Mouse (Mus musculus) neural tube, embryonic 12.5 days (tissue): Measurements from ENCODE around the gene Gm21915. TPM values are rescaled to one million over a fixed set of nuclear protein-coding genes. Genes with fewer than 3 reads are reported as not detected.

Experiments used
- ATAC-seq: fragments of 200-750 bp; cut with Nextera tagmentation; 2 replicates; pipeline ENCODE4 v1.8.0; 2017; ENCODE audit warnings: low read depth, mild to moderate bottlenecking, moderate TSS enrichment, moderate library complexity; ENCODE audit not compliant: low FRiP score
- H3K27ac ChIP-seq: fragments of 300-500 bp; sonication (generic); 2 replicates; pipeline ENCODE4 v1.5.1; 2016
- H3K27me3 ChIP-seq: fragments of 300-500 bp; sonication (generic); replicated peaks from 2 replicates; pipeline ENCODE4 v1.6.1; 2016; ENCODE audit warnings: mild to moderate bottlenecking
- H3K36me3 ChIP-seq: fragments of 300-500 bp; sonication (generic); 2 replicates; pipeline ENCODE4 v1.6.1; 2016; ENCODE audit warnings: mild to moderate bottlenecking
- H3K4me1 ChIP-seq: fragments of 300-500 bp; sonication (generic); 2 replicates; pipeline ENCODE4 v1.6.1; 2016
- H3K4me2 ChIP-seq: fragments of 300-500 bp; sonication (generic); replicated peaks from 2 replicates; pipeline ENCODE4 v1.6.1; 2016; ENCODE audit warnings: mild to moderate bottlenecking
- H3K4me3 ChIP-seq: fragments of 300-500 bp; sonication (generic); 2 replicates; pipeline ENCODE4 v1.5.1; 2016
- H3K9ac ChIP-seq: fragments of 300-500 bp; sonication (generic); 2 replicates; pipeline ENCODE4 v1.6.1; 2016; ENCODE audit warnings: mild to moderate bottlenecking
- H3K9me3 ChIP-seq: fragments of 300-500 bp; sonication (generic); 2 replicates; pipeline ENCODE4 v1.6.1; 2016; ENCODE audit warnings: mild to moderate bottlenecking
- WGBS: fragments of 180-500 bp; shearing (Covaris S2); methylation state at CpG from one replicate; pipeline ENCODE4 v1.1.7; 2016; 5-methylcytosine and 5-hydroxymethylcytosine counted together
- polyA plus RNA-seq: library from polyadenylated mRNA; unstranded; fragments of >200 nt; fragmentation: Nextera tagmentation; extraction: Ambion mirVana; gene quantifications from 2 replicates; pipeline ENCODE4 v1.2.1, GENCODE M21; 2016

Gene Gm21915
- polyA plus RNA-seq, 1 experiment from 2014 or later: not detected

DNA sequence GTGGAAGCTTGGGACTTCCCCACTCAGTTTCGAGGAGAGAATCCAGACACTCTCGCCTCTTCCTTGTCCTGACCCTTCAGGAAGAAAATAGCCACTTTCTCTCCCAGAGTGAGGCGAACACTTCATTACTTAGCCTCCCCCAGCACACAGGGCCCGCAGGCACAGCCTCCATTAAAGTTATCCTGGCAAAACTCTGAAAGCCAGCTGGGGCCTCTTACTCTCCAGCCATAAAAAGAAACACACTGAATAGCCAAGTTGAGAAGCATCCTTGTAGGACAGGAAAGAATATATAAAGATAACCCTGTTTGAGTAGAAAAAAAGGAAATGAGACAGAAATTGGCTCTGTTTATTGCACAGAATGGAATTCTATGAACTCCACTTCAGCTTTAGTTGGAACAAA, 8.2 kb downstream of the Gm21915 start:
- Histone ChIP-seq H3K9ac (no peak overlapping the region), H3K27ac (no peak overlapping the region), H3K36me3 (no peaks in the 10 kb centered on the region), H3K27me3 (no peaks in the 10 kb centered on the region), H3K4me3 (no peak overlapping the region), H3K9me3 (no peaks in the 10 kb centered on the region), H3K4me2 (no peak overlapping the region), H3K4me1 (no peaks in the 10 kb centered on the region)
- WGBS: 59% methylated on average over 4 of the region's 4 CpGs
- no peak for ATAC-seq

DNA sequence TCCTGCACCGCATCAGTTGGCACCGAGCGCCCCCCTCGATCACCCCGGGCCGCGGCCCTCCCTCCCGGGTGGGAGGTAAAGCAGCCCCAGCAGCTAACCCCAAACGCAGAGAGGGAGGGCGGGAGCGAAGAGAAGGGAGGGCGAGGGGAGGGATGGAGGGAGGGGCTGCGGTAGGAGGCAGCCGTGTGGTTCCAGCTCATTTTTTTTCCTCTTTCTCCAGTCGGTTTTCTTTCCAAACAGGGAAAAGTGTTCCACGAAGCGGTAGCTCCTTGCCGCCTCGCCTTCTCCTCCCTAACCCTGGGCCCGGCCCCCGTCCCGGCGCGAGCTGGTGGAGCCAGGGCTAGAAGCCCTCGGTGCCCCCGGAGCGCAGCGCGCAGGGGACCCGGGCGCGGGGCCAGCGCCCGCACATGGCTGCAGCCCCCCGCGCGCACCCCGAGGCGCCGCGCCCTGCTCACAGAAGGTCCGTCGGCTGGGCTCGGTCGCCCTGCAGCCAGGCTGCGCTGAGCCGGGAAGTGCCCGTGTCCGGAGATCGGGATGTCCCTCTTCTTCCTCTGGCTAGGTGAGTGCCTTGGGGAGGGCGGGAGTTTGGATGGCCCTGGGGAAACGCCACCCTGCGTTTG, 15.5 kb downstream of the Gm21915 start, which contains the start of gene Clmp:
Clmp (plus strand) TSS at position 162 of the 620 bp plus-strand sequence.
- Histone ChIP-seq H3K27ac (peak within 1 kb of the TSS; percentile 83), H3K4me2 (peak within 1 kb of the TSS; percentile 80), H3K9ac (peak within 1 kb of the TSS; percentile 85), H3K4me3 (peak within 1 kb of the TSS; percentile 63), H3K4me1 (peaks cover 23% of the 10 kb centered on the region), H3K27me3 (peaks cover 4% of the 10 kb centered on the region; the same call in 1 of the 2 replicates), H3K9me3 (no peaks in the 10 kb centered on the region), H3K36me3 (no peaks in the 10 kb centered on the region)
- under 1% methylated on average over 52 of the region's 53 CpGs for WGBS
- ATAC-seq: peak; percentile 81

DNA sequence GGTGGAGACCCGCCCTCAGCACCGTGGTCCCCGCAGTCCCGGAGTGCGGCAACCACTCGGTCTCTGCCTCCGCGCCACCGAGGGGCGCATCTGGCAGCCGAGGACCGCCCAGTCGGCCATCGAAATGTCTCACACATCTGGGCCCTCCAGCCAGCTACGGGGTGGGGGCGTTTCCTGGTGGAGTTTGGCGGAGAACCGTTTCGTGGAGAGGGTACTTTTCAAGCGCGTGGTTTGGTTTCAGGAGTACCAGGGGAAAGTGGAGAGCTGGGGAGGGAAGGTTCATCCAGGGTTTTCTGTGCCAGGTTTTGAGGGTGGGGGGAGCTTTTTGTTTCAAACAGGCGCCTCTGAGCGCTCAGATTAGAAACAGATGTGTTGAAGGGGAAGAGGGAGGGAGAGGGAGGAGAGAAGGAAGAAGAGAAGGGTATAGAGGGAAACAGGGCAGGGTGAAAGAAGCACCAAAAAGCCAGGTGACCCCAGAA, 16.0 kb downstream of the Gm21915 start:
- 1% methylated on average over 23 of the region's 23 CpGs for WGBS
- peaks cover 23% of the 10 kb centered on the region for H3K4me1 ChIP-seq
- H3K27me3 ChIP-seq: peaks cover 4% of the 10 kb centered on the region; the same call in 1 of the 2 replicates
- peak overlapping the region; percentile 83 for H3K27ac ChIP-seq
- peak overlapping the region; percentile 80 for H3K4me2 ChIP-seq
- ATAC-seq: peak; percentile 75
- no peaks in the 10 kb centered on the region for H3K9me3 ChIP-seq
- peak overlapping the region; percentile 63 for H3K4me3 ChIP-seq
- no peaks in the 10 kb centered on the region for H3K36me3 ChIP-seq
- peak overlapping the region; percentile 85 for H3K9ac ChIP-seq

DNA sequence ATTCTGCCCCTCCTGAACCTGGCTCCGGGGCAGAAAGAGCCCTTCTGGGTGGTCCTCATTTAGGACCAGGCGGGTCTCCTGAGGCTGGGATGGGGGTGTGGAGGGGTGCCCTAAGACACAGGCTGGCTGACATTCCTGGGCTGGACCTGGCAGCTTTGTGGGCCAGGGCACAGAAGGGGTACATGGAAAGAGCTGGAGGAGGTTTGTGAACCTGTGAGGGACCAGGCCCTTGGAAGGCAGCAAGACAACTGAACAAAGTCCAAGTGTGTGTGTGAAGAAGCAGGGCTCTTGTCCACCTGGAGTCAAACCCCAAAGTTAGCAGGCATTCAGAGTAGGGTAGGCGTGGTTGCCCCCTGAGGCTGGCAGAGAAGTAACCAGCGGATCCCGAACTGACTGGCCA, 16.6 kb downstream of the Gm21915 start:
- H3K36me3 ChIP-seq: no peaks in the 10 kb centered on the region
- no peak overlapping the region for H3K27ac ChIP-seq
- peak overlapping the region; percentile 80 for H3K4me2 ChIP-seq
- H3K4me3 ChIP-seq: peak overlapping the region; percentile 63
- no peaks in the 10 kb centered on the region for H3K9me3 ChIP-seq
- H3K27me3 ChIP-seq: peaks cover 4% of the 10 kb centered on the region; the same call in 1 of the 2 replicates
- no peak for ATAC-seq
- peak overlapping the region; percentile 85 for H3K9ac ChIP-seq
- 37% methylated on average over 5 of the region's 5 CpGs for WGBS
- H3K4me1 ChIP-seq: peaks cover 23% of the 10 kb centered on the region

GRCm38 (mm10) chr9:40687553-40687952, 17.1 kb downstream of the Gm21915 start:
- peaks cover 23% of the 10 kb centered on the region for H3K4me1 ChIP-seq
- no peak overlapping the region for H3K27ac ChIP-seq
- H3K4me3 ChIP-seq: peak overlapping the region; percentile 63
- peak overlapping the region; percentile 80 for H3K4me2 ChIP-seq
- peak overlapping the region; percentile 85; the same call in 1 of the 2 replicates for H3K9ac ChIP-seq
- peaks cover 4% of the 10 kb centered on the region; the same call in 1 of the 2 replicates for H3K27me3 ChIP-seq
- 48% methylated on average over 3 of the region's 3 CpGs for WGBS
- H3K9me3 ChIP-seq: no peaks in the 10 kb centered on the region
- no peaks in the 10 kb centered on the region for H3K36me3 ChIP-seq
- ATAC-seq: no peak

GRCm38 (mm10) chr9:40690511-40690910, 20.1 kb downstream of the Gm21915 start:
- Histone ChIP-seq H3K36me3 (no peaks in the 10 kb centered on the region), H3K9me3 (no peaks in the 10 kb centered on the region), H3K4me2 (no peak overlapping the region), H3K27me3 (peaks cover 4% of the 10 kb centered on the region; the same call in 1 of the 2 replicates), H3K9ac (no peak overlapping the region), H3K4me3 (no peak overlapping the region), H3K4me1 (peaks cover 42% of the 10 kb centered on the region), H3K27ac (no peak overlapping the region)
- ATAC-seq: no peak
- 88% methylated on average over 7 of the region's 7 CpGs for WGBS

GRCm38 (mm10) chr9:40693026-40693425, 22.6 kb downstream of the Gm21915 start:
- no peak for ATAC-seq
- Histone ChIP-seq H3K9me3 (no peaks in the 10 kb centered on the region), H3K4me2 (no peak overlapping the region), H3K9ac (no peak overlapping the region), H3K27ac (no peak overlapping the region), H3K4me3 (no peak overlapping the region), H3K36me3 (0 out of 2 replicates have a peak, but pooled peaks cover 2% of the 10 kb centered on the region), H3K27me3 (no peaks in the 10 kb centered on the region), H3K4me1 (peaks cover 30% of the 10 kb centered on the region)
- 60% methylated on average over 3 of the region's 3 CpGs for WGBS

- WGBS: 50% methylated on average over 5 of the region's 5 CpGs
- no peaks in the 10 kb centered on the region for H3K9me3 ChIP-seq
- no peaks in the 10 kb centered on the region for H3K27me3 ChIP-seq
- H3K36me3 ChIP-seq: 0 out of 2 replicates have a peak, but pooled peaks cover 2% of the 10 kb centered on the region
- H3K4me1 ChIP-seq: peaks cover 27% of the 10 kb centered on the region
- H3K4me3 ChIP-seq: no peak overlapping the region
- no peak overlapping the region for H3K4me2 ChIP-seq
- no peak overlapping the region for H3K27ac ChIP-seq
- H3K9ac ChIP-seq: no peak overlapping the region
- ATAC-seq: no peak
Observed at GRCm38 (mm10) chr9:40693768-40694167, 23.4 kb downstream of the Gm21915 start.

GRCm38 (mm10) chr9:40694284-40694683, 23.9 kb downstream of the Gm21915 start:
- Histone ChIP-seq H3K9ac (no peak overlapping the region), H3K27ac (peak overlapping the region; percentile 33; the same call in 1 of the 2 replicates), H3K9me3 (no peaks in the 10 kb centered on the region)

GRCm38 (mm10) chr9:40696086-40696485, 25.7 kb downstream of the Gm21915 start:
- H3K4me3 ChIP-seq: no peak overlapping the region
- H3K4me1 ChIP-seq: peaks cover 24% of the 10 kb centered on the region
- no peaks in the 10 kb centered on the region for H3K27me3 ChIP-seq
- H3K9ac ChIP-seq: no peak overlapping the region
- H3K9me3 ChIP-seq: no peaks in the 10 kb centered on the region
- 84% methylated on average over 4 of the region's 4 CpGs for WGBS
- no peak for ATAC-seq
- no peak overlapping the region for H3K4me2 ChIP-seq
- no peak overlapping the region for H3K27ac ChIP-seq
- 0 out of 2 replicates have a peak, but pooled peaks cover 2% of the 10 kb centered on the region for H3K36me3 ChIP-seq

More at GRCm38 (mm10) chr9:40694284-40694683, 23.9 kb downstream of the Gm21915 start:
- Histone ChIP-seq H3K4me3 (no peak overlapping the region), H3K36me3 (0 out of 2 replicates have a peak, but pooled peaks cover 2% of the 10 kb centered on the region), H3K4me1 (peaks cover 24% of the 10 kb centered on the region), H3K4me2 (no peak overlapping the region), H3K27me3 (no peaks in the 10 kb centered on the region)
- 81% methylated on average over 12 of the region's 12 CpGs for WGBS
- ATAC-seq: no peak

DNA sequence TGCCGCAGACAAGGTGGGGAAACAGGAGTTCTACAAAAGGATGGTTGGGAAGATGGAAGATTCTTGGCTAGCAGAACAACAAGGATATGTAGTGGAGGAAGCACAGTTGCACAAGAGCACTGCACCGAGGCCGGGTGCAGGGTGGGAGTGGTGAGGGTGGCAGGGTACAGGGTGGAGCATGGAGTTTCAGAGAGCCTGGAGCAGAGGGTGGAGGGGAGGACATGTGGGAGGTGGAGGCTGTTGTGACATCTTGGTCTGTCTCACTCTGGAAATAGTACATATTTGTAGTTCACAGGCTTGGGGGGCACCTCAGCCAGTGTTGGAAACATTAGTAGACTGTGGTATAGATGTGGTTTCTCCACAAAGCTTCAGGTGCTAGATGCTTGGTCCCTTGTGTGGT, 28.8 kb downstream of the Gm21915 start:
- Histone ChIP-seq H3K36me3 (0 out of 2 replicates have a peak, but pooled peaks cover 2% of the 10 kb centered on the region), H3K4me1 (peaks cover 14% of the 10 kb centered on the region), H3K9me3 (no peaks in the 10 kb centered on the region), H3K27ac (no peak overlapping the region), H3K9ac (no peak overlapping the region), H3K27me3 (no peaks in the 10 kb centered on the region), H3K4me2 (no peak overlapping the region), H3K4me3 (no peak overlapping the region)
- 97% methylated on average over 3 of the region's 3 CpGs for WGBS
- ATAC-seq: no peak

GRCm38 (mm10) chr9:40700253-40700652, 29.8 kb downstream of the Gm21915 start:
- Histone ChIP-seq H3K4me1 (peaks cover 12% of the 10 kb centered on the region; the same call in 1 of the 2 replicates), H3K27me3 (no peaks in the 10 kb centered on the region), H3K36me3 (0 out of 2 replicates have a peak, but pooled peaks cover 2% of the 10 kb centered on the region), H3K9ac (no peak overlapping the region), H3K4me3 (no peak overlapping the region), H3K4me2 (no peak overlapping the region), H3K9me3 (no peaks in the 10 kb centered on the region), H3K27ac (no peak overlapping the region)
- no peak for ATAC-seq
- 86% methylated on average over 5 of the region's 5 CpGs for WGBS
